Mouse (Mus musculus) lung, adult 2 months (tissue): ENCODE measurements at regions not wholly inside any gene's neighbourhood (a gene's known extent, or its start where the extent isn't known, plus 50 kb on each side); places are given as distances from the start of the nearest gene placed in this dataset.

Source experiments
- CTCF ChIP-seq: fragments of 200-500 bp; IDR thresholded peaks from 2 replicates; pipeline ENCODE4 v1.5.1; 2011; ENCODE audit warnings: mild to moderate bottlenecking, low read length, control low read depth; ENCODE audit not compliant: insufficient read depth
- POLR2A ChIP-seq: fragments of 200-500 bp; IDR thresholded peaks from 2 replicates; pipeline ENCODE4 v1.6.1; 2011; ENCODE audit warnings: low read depth, mild to moderate bottlenecking, control low read depth, low read length, borderline replicate concordance; ENCODE audit errors: extremely low read depth

- no peak for TF ChIP-seq POLR2A
- TF ChIP-seq CTCF: no peak
These were observed 97.9 kb upstream of the BC052040 start for GRCm38 (mm10) chr2:115483418-115484288.
